ENCODE assay signal across 8 mouse cellular contexts in the genomic region with DNA sequence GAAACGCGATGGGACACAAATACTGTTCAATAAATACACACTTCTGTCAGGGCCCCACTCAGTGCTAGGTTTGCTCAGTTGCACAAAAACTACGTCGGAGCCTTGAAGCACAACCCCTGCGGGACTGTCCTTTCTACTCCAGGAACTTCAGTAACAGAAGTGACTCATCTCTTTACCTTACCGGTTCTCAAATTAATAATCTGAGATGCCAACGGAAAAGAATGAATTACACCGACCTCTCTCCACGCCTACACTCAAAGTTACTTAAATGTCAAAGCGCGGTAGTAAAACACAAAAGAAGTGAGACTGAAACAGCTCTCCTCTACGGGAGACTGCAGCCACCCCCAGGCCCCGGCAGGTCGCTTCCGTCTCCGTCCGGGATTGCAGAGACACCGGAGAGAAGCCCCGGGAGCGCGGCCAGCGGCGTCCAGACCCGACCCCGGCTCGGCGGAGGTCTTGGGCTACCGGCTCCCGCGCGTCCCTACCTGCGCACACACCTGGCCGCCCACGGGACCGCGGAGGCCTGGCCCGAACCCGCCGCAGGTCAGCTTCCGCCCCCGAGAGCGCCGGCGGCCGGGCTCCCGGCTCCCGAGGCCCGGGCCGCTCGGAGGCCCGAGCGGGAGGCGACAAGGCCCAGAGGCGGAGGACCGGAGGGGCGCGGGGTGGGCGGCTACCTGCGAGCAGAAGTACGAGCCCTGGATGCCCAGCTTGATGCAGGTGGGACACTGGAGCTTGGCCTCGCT. TPM values are rescaled to one million over a fixed set of nuclear protein-coding genes. Genes with fewer than 3 reads are reported as not detected.
DNase-seq lines count a peak whose midpoint lies in the region; ATAC-seq and TF ChIP-seq lines count a peak whose summit lies in the region.

No protein-coding gene starts in this region.

- peak; percentile 63 for ATAC-seq in heart, embryonic 12.5 days (ENCODE audit: insufficient number of reproducible peaks, low FRiP score)
- peak; percentile 54 for ATAC-seq in Patski
- ATAC-seq in forebrain, embryonic 11.5 days (replicated peaks; ENCODE audit: low FRiP score): no peak
- peak; percentile 39; the same call in 1 of the 2 replicates for ATAC-seq in limb, embryonic 13.5 days (ENCODE audit: low FRiP score, low read depth)
- peak; percentile 52 for ATAC-seq in neural tube, embryonic 12.5 days (ENCODE audit: low FRiP score, low read depth)

- H3K9ac ChIP-seq in heart, embryonic 12.5 days: peak overlapping the region; percentile 94
- peak overlapping the region; percentile 84 for H3K9ac ChIP-seq in forebrain, embryonic 11.5 days (ENCODE audit: low read length)
- H3K9ac ChIP-seq in limb, embryonic 13.5 days: peak overlapping the region; percentile 93
- H3K9ac ChIP-seq in neural tube, embryonic 12.5 days: peak overlapping the region; percentile 90

- peak overlapping the region; percentile 88 for H3K4me3 ChIP-seq in heart, embryonic 12.5 days
- peak overlapping the region; percentile 81 for H3K4me3 ChIP-seq in forebrain, embryonic 11.5 days (ENCODE audit: low read depth, low read length)
- H3K4me3 ChIP-seq in limb, embryonic 13.5 days: peak overlapping the region; percentile 88
- peak overlapping the region; percentile 89 for H3K4me3 ChIP-seq in neural tube, embryonic 12.5 days

- no peak for DNase-seq in heart, postnatal 10 days
- DNase-seq in 416B (ENCODE audit: low read depth) (peak; percentile 61), Patski (ENCODE audit: low read depth, low spot score) (peak; percentile 4)
- no peak for DNase-seq in forebrain, embryonic 11.5 days (ENCODE audit: low spot score)
- no peak for DNase-seq in urinary bladder, postnatal 36 days (ENCODE audit: low spot score in 2 of 2)

- peaks cover 7% of the 10 kb centered on the region for H3K4me1 ChIP-seq in heart, embryonic 12.5 days (replicated peaks)
- H3K4me1 ChIP-seq in forebrain, embryonic 11.5 days (replicated peaks; ENCODE audit: control insufficient read depth, insufficient read depth, low read length): 0 out of 2 replicates have a peak, but pooled peaks cover 2% of the 10 kb centered on the region
- peaks cover 10% of the 10 kb centered on the region for H3K4me1 ChIP-seq in limb, embryonic 13.5 days
- H3K4me1 ChIP-seq in neural tube, embryonic 12.5 days: peaks cover 11% of the 10 kb centered on the region

- no peak for TF ChIP-seq CTCF in Patski (IDR thresholded peaks at IDR 0.05)

- peak overlapping the region; percentile 78 for H3K4me2 ChIP-seq in heart, embryonic 12.5 days
- peak overlapping the region; percentile 59 for H3K4me2 ChIP-seq in forebrain, embryonic 11.5 days (ENCODE audit: low read depth, low read length, severe bottlenecking)
- H3K4me2 ChIP-seq in limb, embryonic 13.5 days (replicated peaks): peak overlapping the region; percentile 74
- H3K4me2 ChIP-seq in neural tube, embryonic 12.5 days (replicated peaks): peak overlapping the region; percentile 71

- in situ Hi-C loops in Patski (cut with MboI; ENCODE audit: low pct_unique_long_range_greater_than_20kb): no loop called here

- H3K36me3 ChIP-seq in heart, embryonic 12.5 days: peaks cover 21% of the 10 kb centered on the region
- peaks cover 4% of the 10 kb centered on the region; the same call in 1 of the 2 replicates for H3K36me3 ChIP-seq in forebrain, embryonic 11.5 days (ENCODE audit: control insufficient read depth, insufficient read depth, low read length)
- peaks cover 25% of the 10 kb centered on the region for H3K36me3 ChIP-seq in limb, embryonic 13.5 days
- H3K36me3 ChIP-seq in neural tube, embryonic 12.5 days: peaks cover 15% of the 10 kb centered on the region

- peaks cover 6% of the 10 kb centered on the region; the same call in 1 of the 2 replicates for H3K9me3 ChIP-seq in heart, embryonic 12.5 days (replicated peaks)
- no peaks in the 10 kb centered on the region for H3K9me3 ChIP-seq in forebrain, embryonic 11.5 days (ENCODE audit: control insufficient read depth, low read length)
- peaks cover 4% of the 10 kb centered on the region; the same call in 1 of the 2 replicates for H3K9me3 ChIP-seq in limb, embryonic 13.5 days
- H3K9me3 ChIP-seq in neural tube, embryonic 12.5 days: no peaks in the 10 kb centered on the region

- CTCF ChIA-PET in Patski (lab: Charles Lee): interaction anchor here (1.3 to 3.9 kb wide), 2 partner anchors 12 to 22 kb away, joined by 4 to 16 read pairs; no protein-coding TSS in a partner anchor

- no peaks in the 10 kb centered on the region for H3K27me3 ChIP-seq in heart, embryonic 12.5 days (replicated peaks)
- H3K27me3 ChIP-seq in Patski: no peaks in the 10 kb centered on the region
- H3K27me3 ChIP-seq in forebrain, embryonic 11.5 days (ENCODE audit: control insufficient read depth, insufficient read depth, low read length): no peaks in the 10 kb centered on the region
- no peaks in the 10 kb centered on the region for H3K27me3 ChIP-seq in limb, embryonic 13.5 days
- no peaks in the 10 kb centered on the region for H3K27me3 ChIP-seq in neural tube, embryonic 12.5 days (replicated peaks)

- H3K27ac ChIP-seq in heart, embryonic 12.5 days (ENCODE audit: poor library complexity, severe bottlenecking): peak overlapping the region; percentile 63
- H3K27ac ChIP-seq in forebrain, embryonic 11.5 days (ENCODE audit: low read depth, low read length): peak overlapping the region; percentile 59; the same call in 1 of the 2 replicates
- H3K27ac ChIP-seq in limb, embryonic 13.5 days: peak overlapping the region; percentile 79
- H3K27ac ChIP-seq in neural tube, embryonic 12.5 days: peak overlapping the region; percentile 66

- WGBS in heart, embryonic 12.5 days: under 1% methylated on average over 50 of the region's 61 CpGs
- WGBS in forebrain, embryonic 11.5 days: under 1% methylated on average over 56 of the region's 61 CpGs
- WGBS in limb, embryonic 13.5 days: under 1% methylated on average over 60 of the region's 61 CpGs
- WGBS in neural tube, embryonic 12.5 days: under 1% methylated on average over 60 of the region's 61 CpGs

- POLR2A ChIA-PET in Patski (lab: Charles Lee): interaction anchor here (0.8 to 1.5 kb wide), 5 partner anchors 13 to 38 kb away, joined by 3 to 14 read pairs (median 4); a partner anchor contains a TSS

- intact Hi-C loops in heart, postnatal 10 days (cut with DNase I): loop anchor here (2.0 to 10.0 kb wide), 3 partner anchors 38 to 586 kb away; a partner anchor contains a TSS

RNA-seq across cellular contexts. Expression of a gene that starts 0.6 kb away (rescaled TPM):
- polyA plus RNA-seq in heart, embryonic 12.5 days (2016; fragmentation: Nextera tagmentation; extraction: Ambion mirVana): 38.8 and 40.9 TPM in 2 replicates
- 10 to 100 TPM; 45.3 to 45.5 TPM for total RNA-seq in heart, postnatal 10 days (2021)
- 96.9 TPM for polyA plus RNA-seq in Patski (2021)
- polyA plus RNA-seq in forebrain, embryonic 11.5 days (2014; fragmentation: Nextera tagmentation; extraction: Ambion mirVana): 47.9 and 51.0 TPM in 2 replicates
- 42.6 and 44.0 TPM in 2 replicates for polyA plus RNA-seq in limb, embryonic 13.5 days (2015; fragmentation: Nextera tagmentation; extraction: Ambion mirVana)
- 50.4 and 51.9 TPM in 2 replicates for polyA plus RNA-seq in neural tube, embryonic 12.5 days (2016; fragmentation: Nextera tagmentation; extraction: Ambion mirVana)

RNA-seq across cellular contexts. Expression of a gene that starts 37.2 kb away (rescaled TPM):
- polyA plus RNA-seq in heart, embryonic 12.5 days (2016; fragmentation: Nextera tagmentation; extraction: Ambion mirVana): 244 and 259 TPM in 2 replicates
- 100 to 1,000 TPM; 125 to 138 TPM for total RNA-seq in heart, postnatal 10 days (2021)
- polyA plus RNA-seq in Patski (2021): 347 TPM
- 483 and 500 TPM in 2 replicates for polyA plus RNA-seq in forebrain, embryonic 11.5 days (2014; fragmentation: Nextera tagmentation; extraction: Ambion mirVana)
- 402 TPM in 2 replicates for polyA plus RNA-seq in limb, embryonic 13.5 days (2015; fragmentation: Nextera tagmentation; extraction: Ambion mirVana)
- 309 and 317 TPM in 2 replicates for polyA plus RNA-seq in neural tube, embryonic 12.5 days (2016; fragmentation: Nextera tagmentation; extraction: Ambion mirVana)

RNA-seq across cellular contexts. Expression of a gene that starts 45.9 kb away (rescaled TPM):
- polyA plus RNA-seq in heart, embryonic 12.5 days (2016; fragmentation: Nextera tagmentation; extraction: Ambion mirVana): 153 and 159 TPM in 2 replicates
- 100 to 1,000 TPM; 106 to 112 TPM for total RNA-seq in heart, postnatal 10 days (2021)
- 292 TPM for polyA plus RNA-seq in Patski (2021)
- polyA plus RNA-seq in forebrain, embryonic 11.5 days (2014; fragmentation: Nextera tagmentation; extraction: Ambion mirVana): 263 and 266 TPM in 2 replicates
- polyA plus RNA-seq in limb, embryonic 13.5 days (2015; fragmentation: Nextera tagmentation; extraction: Ambion mirVana): 194 and 208 TPM in 2 replicates
- 225 and 231 TPM in 2 replicates for polyA plus RNA-seq in neural tube, embryonic 12.5 days (2016; fragmentation: Nextera tagmentation; extraction: Ambion mirVana)

Comparison
In these comparisons a context has a peak if more than half of its experiments do, and no peak if none do; other contexts are left out.
1. DNase-seq: peak in 416B (single experiment) and Patski (single experiment); none in heart, postnatal 10 days (0 of 2), forebrain, embryonic 11.5 days (single experiment) and urinary bladder, postnatal 36 days (0 of 2).
2. Peak in every context shown above with its lines, with median percentiles within 50 percentile points of each other: H3K27ac ChIP-seq, H3K4me2 ChIP-seq, H3K4me3 ChIP-seq and H3K9ac ChIP-seq.